Mouse (Mus musculus) intestine, postnatal 0 days (tissue): Measurements from ENCODE around the gene Mrps12. TPM values are rescaled to one million over a fixed set of nuclear protein-coding genes. Genes with fewer than 3 reads are reported as not detected.

Experiments
- ATAC-seq: fragments of 200-750 bp; cut with Nextera tagmentation; 2 replicates; pipeline ENCODE4 v1.8.0; 2017; ENCODE audit warnings: mild to moderate bottlenecking, moderate TSS enrichment, moderate library complexity
- H3K27ac ChIP-seq: fragments of 300-500 bp; sonication (generic); 2 replicates; pipeline ENCODE4 v1.5.1; 2014; ENCODE audit warnings: mild to moderate bottlenecking, low read depth, low read length, moderate library complexity
- H3K27me3 ChIP-seq: fragments of 300-500 bp; sonication (generic); replicated peaks from 2 replicates; pipeline ENCODE4 v1.6.1; 2014; ENCODE audit warnings: low read length, mixed read lengths; ENCODE audit not compliant: control insufficient read depth, insufficient read depth
- H3K36me3 ChIP-seq: fragments of 300-500 bp; sonication (generic); 2 replicates; pipeline ENCODE4 v1.6.1; 2014; ENCODE audit warnings: mild to moderate bottlenecking, moderate library complexity; ENCODE audit not compliant: control insufficient read depth, insufficient read depth
- H3K4me1 ChIP-seq: fragments of 300-500 bp; sonication (generic); replicated peaks from 2 replicates; pipeline ENCODE4 v1.6.1; 2014; ENCODE audit warnings: antibody characterized with exemption, low read length, mixed read lengths; ENCODE audit not compliant: control insufficient read depth, insufficient read depth
- H3K4me2 ChIP-seq: fragments of 300-500 bp; sonication (generic); replicated peaks from 2 replicates; pipeline ENCODE4 v1.6.1; 2014; ENCODE audit warnings: low read depth, mild to moderate bottlenecking, moderate library complexity
- H3K4me3 ChIP-seq: fragments of 300-500 bp; sonication (generic); 2 replicates; pipeline ENCODE4 v1.5.1; 2014; ENCODE audit warnings: low read depth, low read length
- H3K9ac ChIP-seq: fragments of 300-500 bp; sonication (generic); 2 replicates; pipeline ENCODE4 v1.6.1; 2014; ENCODE audit warnings: mild to moderate bottlenecking, low read depth, low read length
- H3K9me3 ChIP-seq: fragments of 300-500 bp; sonication (generic); 2 replicates; pipeline ENCODE4 v1.6.1; 2016; ENCODE audit warnings: mixed run types; ENCODE audit not compliant: control insufficient read depth
- CTCF ChIP-seq: sonication (generic); IDR thresholded peaks from 2 replicates; pipeline ENCODE4 v1.5.1; 2016; ENCODE audit warnings: low read depth, mild to moderate bottlenecking, control low read depth, antibody characterized with exemption, moderate library complexity
- WGBS: fragments of 180-500 bp; shearing (Covaris S2); extraction: QIAGEN DNeasy Blood & Tissue Kit; methylation state at CpG from one replicate; pipeline ENCODE4 v1.1.7; 2014; 5-methylcytosine and 5-hydroxymethylcytosine counted together
- polyA plus RNA-seq: library from polyadenylated mRNA; unstranded; fragments of >200 nt; fragmentation: Nextera tagmentation; extraction: Ambion mirVana; gene quantifications from 2 replicates; pipeline ENCODE4 v1.2.1, GENCODE M21; 2015

Mrps12 gene
- polyA plus RNA-seq, 1 experiment from 2014 or later, result 98.7 TPM

DNA sequence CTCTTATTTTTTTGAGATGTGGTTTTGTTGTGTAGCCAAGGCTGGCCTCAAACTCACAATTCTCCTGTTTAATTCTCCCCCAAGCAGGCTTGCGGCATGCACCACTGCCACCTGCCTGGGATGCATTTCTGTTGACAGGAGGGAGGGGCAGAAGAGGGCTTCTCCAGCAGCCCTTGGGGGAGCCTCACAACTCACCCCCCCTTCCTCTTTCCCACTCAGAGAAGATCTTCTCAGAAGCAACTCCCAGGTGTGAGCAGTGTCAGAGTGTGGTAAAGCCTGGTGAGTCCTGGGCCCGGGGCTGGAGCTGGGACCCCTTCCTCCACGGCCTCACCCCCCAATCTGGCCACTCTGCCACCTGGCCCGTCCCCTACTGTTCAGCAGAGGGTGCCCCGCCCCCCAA is 43.5 kb upstream of the Mrps12 start:
- ATAC-seq, result no peak
- 76% methylated on average over 5 of the region's 5 CpGs for WGBS
- H3K27me3 ChIP-seq, result no peaks in the 10 kb centered on the region
- TF ChIP-seq CTCF, result no peak
- no peak overlapping the region for H3K4me3 ChIP-seq
- H3K4me2 ChIP-seq, result no peak overlapping the region
- no peak overlapping the region for H3K9ac ChIP-seq
- peaks cover 52% of the 10 kb centered on the region for H3K36me3 ChIP-seq
- no peaks in the 10 kb centered on the region for H3K9me3 ChIP-seq
- peaks cover 6% of the 10 kb centered on the region; the same call in 1 of the 2 replicates for H3K4me1 ChIP-seq
- H3K27ac ChIP-seq, result no peak overlapping the region

DNA sequence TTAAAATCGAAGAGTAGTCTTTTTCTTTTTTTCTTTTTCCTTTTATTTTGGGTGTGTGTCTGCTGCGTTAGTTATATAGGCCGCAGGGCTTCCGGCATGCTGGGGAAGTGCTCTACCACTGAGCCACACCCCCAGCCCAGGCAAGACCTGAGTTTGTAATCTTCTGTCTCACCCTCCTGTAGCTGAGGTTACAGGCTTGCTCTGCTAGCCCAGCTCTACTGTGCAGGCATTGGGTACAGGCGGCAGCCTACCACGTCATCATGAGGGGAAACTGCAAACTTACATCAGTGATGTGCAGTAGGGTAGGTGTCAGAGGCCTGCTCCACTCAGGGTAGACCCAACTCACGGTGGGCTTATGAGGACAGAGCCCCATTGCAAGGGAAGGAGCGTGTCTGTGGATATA is 39.6 kb upstream of the Mrps12 start:
- no peak overlapping the region for H3K27ac ChIP-seq
- no peak for TF ChIP-seq CTCF
- no peak for ATAC-seq

DNA sequence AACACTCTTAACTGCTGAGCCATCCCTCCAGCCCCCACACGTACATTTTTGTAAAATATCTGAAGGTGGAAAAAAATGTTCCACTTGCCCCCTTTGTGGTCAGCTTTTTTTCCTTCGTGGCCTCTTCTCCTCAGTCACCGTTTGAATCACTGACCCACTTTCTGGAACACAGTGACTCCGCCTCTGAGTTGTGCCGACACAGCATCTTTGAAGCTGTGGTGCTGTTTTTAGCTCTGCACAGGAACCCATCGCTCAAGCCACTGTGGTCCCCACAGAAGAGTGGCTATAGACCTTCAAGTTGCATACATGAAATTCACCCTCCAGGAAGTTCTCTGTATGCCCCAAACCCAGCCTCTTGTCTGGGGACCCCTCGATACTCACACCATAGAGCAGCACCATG is 39.2 kb upstream of the Mrps12 start:
- H3K36me3 ChIP-seq, result peaks cover 48% of the 10 kb centered on the region
- no peak overlapping the region for H3K4me2 ChIP-seq
- ATAC-seq, result no peak
- H3K27me3 ChIP-seq, result no peaks in the 10 kb centered on the region
- no peak overlapping the region for H3K4me3 ChIP-seq
- WGBS, result 73% methylated on average over 7 of the region's 7 CpGs
- no peaks in the 10 kb centered on the region for H3K9me3 ChIP-seq
- no peak overlapping the region for H3K9ac ChIP-seq
- H3K27ac ChIP-seq, result 0 out of 2 replicates have a peak overlapping the region, but pooled peaks have one; percentile 23
- peaks cover 6% of the 10 kb centered on the region; the same call in 1 of the 2 replicates for H3K4me1 ChIP-seq
- no peak for TF ChIP-seq CTCF

More for the DNA sequence above, 39.6 kb upstream of the Mrps12 start:
- Histone ChIP-seq H3K9me3 (no peaks in the 10 kb centered on the region), H3K9ac (no peak overlapping the region), H3K4me2 (no peak overlapping the region), H3K27me3 (no peaks in the 10 kb centered on the region), H3K36me3 (peaks cover 52% of the 10 kb centered on the region), H3K4me3 (no peak overlapping the region), H3K4me1 (peaks cover 6% of the 10 kb centered on the region; the same call in 1 of the 2 replicates)
- 91% methylated on average over 8 of the region's 8 CpGs for WGBS

DNA sequence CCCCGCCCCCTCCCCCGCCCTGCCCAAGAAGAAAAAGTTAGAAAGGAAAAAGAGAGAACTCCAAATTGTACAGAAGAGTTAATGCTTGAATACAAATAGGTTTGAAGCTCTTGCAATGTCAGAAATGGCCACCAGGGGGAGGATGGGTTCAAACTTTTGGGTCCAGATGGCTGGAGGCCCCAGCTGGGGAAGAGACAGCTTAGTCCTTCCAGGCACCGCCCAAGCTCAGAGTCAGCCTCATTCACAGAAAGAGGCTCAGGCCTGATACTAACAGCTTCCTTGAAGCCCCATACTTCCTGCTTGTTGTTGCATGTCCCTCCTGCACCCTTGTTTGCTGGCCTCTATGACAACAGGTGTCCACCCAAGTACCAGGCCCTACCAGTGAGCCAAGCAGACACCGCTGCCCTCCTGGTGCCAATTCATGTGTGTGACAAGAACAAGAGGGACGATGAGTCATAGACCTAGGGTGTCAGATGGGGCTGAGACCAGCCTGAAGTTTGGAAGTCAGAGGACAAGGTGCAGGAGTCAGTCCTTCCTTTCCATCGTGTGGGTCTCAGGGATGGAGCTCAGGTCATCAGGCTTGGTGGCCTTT is 38.5 kb upstream of the Mrps12 start:
- peaks cover 6% of the 10 kb centered on the region; the same call in 1 of the 2 replicates for H3K4me1 ChIP-seq
- H3K4me2 ChIP-seq, result no peak overlapping the region
- ATAC-seq, result peak; percentile 68; the same call in 1 of the 2 replicates
- no peak overlapping the region for H3K9ac ChIP-seq
- WGBS, result 40% methylated on average over 6 of the region's 6 CpGs
- no peak overlapping the region for H3K4me3 ChIP-seq
- peak; percentile 87 for TF ChIP-seq CTCF
- peaks cover 45% of the 10 kb centered on the region for H3K36me3 ChIP-seq
- H3K27me3 ChIP-seq, result no peaks in the 10 kb centered on the region
- peak overlapping the region; percentile 23 for H3K27ac ChIP-seq
- no peaks in the 10 kb centered on the region for H3K9me3 ChIP-seq

DNA sequence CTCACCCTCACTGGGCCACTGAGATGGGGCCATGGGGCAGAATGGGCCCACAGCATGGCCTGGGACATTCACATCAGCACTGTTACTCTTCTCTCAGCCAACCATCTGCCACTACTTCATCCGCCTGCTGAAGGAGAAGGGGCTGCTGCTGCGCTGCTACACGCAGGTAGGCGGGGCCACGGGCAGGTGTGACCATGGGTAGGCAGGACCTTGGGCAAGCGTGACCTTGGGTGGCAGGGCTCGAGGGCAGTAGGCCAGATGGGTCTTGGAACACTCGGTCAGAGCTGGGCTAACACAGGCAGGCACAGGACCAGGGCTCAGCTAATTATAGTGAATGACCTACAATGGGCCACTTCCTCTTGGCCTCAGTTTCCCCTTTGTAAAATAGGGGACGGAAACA is 37.2 kb upstream of the Mrps12 start:
- Histone ChIP-seq H3K4me1 (peaks cover 6% of the 10 kb centered on the region; the same call in 1 of the 2 replicates), H3K9me3 (no peaks in the 10 kb centered on the region), H3K9ac (no peak overlapping the region), H3K27me3 (no peaks in the 10 kb centered on the region), H3K4me3 (no peak overlapping the region), H3K4me2 (no peak overlapping the region), H3K36me3 (peaks cover 42% of the 10 kb centered on the region), H3K27ac (no peak overlapping the region)
- no peak for ATAC-seq
- no peak for TF ChIP-seq CTCF
- 77% methylated on average over 9 of the region's 9 CpGs for WGBS

DNA sequence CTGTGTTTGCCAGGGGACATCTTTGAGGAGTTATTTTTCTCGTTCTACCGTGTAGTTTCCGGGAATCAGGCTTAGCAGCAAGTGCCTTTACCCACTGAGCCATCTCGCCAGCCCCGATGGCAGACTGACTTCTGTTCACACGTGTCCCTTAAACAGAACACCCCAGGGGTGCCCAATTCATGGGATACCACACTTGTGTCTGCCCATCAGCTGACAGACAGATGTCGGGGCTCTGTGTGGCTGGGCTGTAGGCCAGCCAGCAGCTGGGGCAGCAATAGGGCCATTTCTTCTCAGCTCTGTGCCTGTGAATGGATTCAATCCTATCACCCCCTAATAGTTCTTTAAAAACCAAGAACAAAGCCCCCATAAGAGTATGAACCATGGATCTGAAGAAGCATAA is 33.5 kb upstream of the Mrps12 start:
- no peak for ATAC-seq
- no peak for TF ChIP-seq CTCF
- Histone ChIP-seq H3K9ac (no peak overlapping the region), H3K36me3 (peaks cover 39% of the 10 kb centered on the region), H3K27me3 (no peaks in the 10 kb centered on the region), H3K4me3 (no peak overlapping the region), H3K9me3 (no peaks in the 10 kb centered on the region), H3K4me2 (no peak overlapping the region), H3K4me1 (0 out of 2 replicates have a peak, but pooled peaks cover under 1% of the 10 kb centered on the region), H3K27ac (no peak overlapping the region)
- 93% methylated on average over 7 of the region's 7 CpGs for WGBS
